Mouse (Mus musculus) C2C12 (cell line): ENCODE results near the gene Pla2g4c. TPM values are rescaled to one million over a fixed set of nuclear protein-coding genes. Genes with fewer than 3 reads are reported as not detected.

Experiments
- H3K27me3 ChIP-seq: one replicate; pipeline ENCODE4 v1.6.1; 2011; ENCODE audit not compliant: control insufficient read depth, insufficient read depth, insufficient read length
- H3K36me3 ChIP-seq: one replicate; pipeline ENCODE4 v1.6.1; 2011; ENCODE audit not compliant: control insufficient read depth, insufficient read depth
- H3K4me3 ChIP-seq: one replicate; pipeline ENCODE4 v1.5.1; 2011; ENCODE audit warnings: mild to moderate bottlenecking, control low read depth; ENCODE audit not compliant: poor library complexity, insufficient read depth, severe bottlenecking
- H3K79me2 ChIP-seq: one replicate; pipeline ENCODE4 v1.6.1; 2011; ENCODE audit not compliant: control insufficient read depth, insufficient read depth
- H3K79me3 ChIP-seq: one replicate; pipeline ENCODE4 v1.6.1; 2011; ENCODE audit warnings: low read depth, control low read depth
- H3ac ChIP-seq: one replicate; pipeline ENCODE3; 2011; ENCODE audit warnings: low read depth; ENCODE audit not compliant: control insufficient read depth, insufficient read length
- CTCF ChIP-seq: IDR thresholded peaks from one replicate; pipeline ENCODE4 v1.5.1; 2011; ENCODE audit not compliant: control insufficient read depth, insufficient read depth, insufficient read length
- USF1 ChIP-seq: IDR thresholded peaks from one replicate; pipeline ENCODE4 v1.6.1; 2011; ENCODE audit warnings: low read depth, mild to moderate bottlenecking, control low read depth, moderate library complexity
- polyA plus RNA-seq: library from polyadenylated mRNA; unstranded; fragments of >200 nt; fragmentation: generic; extraction: Trizol; gene quantifications from one replicate; pipeline ENCODE4 v1.2.1, GENCODE M21; 2012; ENCODE audit warnings: missing spikeins

The Pla2g4c gene
- polyA plus RNA-seq, 1 experiment = 0.20 TPM

- TF ChIP-seq USF1 (no peak), CTCF (no peak)
- Histone ChIP-seq H3K27me3 (no peaks in the 10 kb centered on the region), H3K79me2 (no peaks in the 10 kb centered on the region), H3K79me3 (no peaks in the 10 kb centered on the region), H3ac (no peak within 1 kb of the TSS), H3K36me3 (no peaks in the 10 kb centered on the region), H3K4me3 (no peak within 1 kb of the TSS)
Measured at GRCm38 (mm10) chr7:13397832-13398231, 73.4 kb downstream of the Pla2g4c start, which contains the start of gene Cabp5. Gene Cabp5, plus strand, starts transcription at chr7:13398132.

Other genes with a start within 250 kb of the Pla2g4c start
- gene Vmn1r85, start 229.5 kb upstream of the Pla2g4c start, polyA plus RNA-seq = not detected
- not detected for gene Vmn1r86, start 204.7 kb upstream of the Pla2g4c start, polyA plus RNA-seq
- not detected for gene Vmn1r87, start 184.5 kb upstream of the Pla2g4c start, polyA plus RNA-seq
- not detected for gene Vmn1r88, start 165.1 kb upstream of the Pla2g4c start, polyA plus RNA-seq
- not detected for gene Vmn1r89, start 111.6 kb upstream of the Pla2g4c start, polyA plus RNA-seq
- gene Lig1, start 47.4 kb upstream of the Pla2g4c start, polyA plus RNA-seq = 73.4 TPM
- gene Zswim9, start 45.9 kb upstream of the Pla2g4c start, polyA plus RNA-seq = 3.0 TPM
- not detected for gene Cabp5, start 73.5 kb downstream of the Pla2g4c start, polyA plus RNA-seq
- gene Bsph1, start 126.2 kb downstream of the Pla2g4c start, polyA plus RNA-seq = not detected
- gene Bsph2, start 246.4 kb downstream of the Pla2g4c start, polyA plus RNA-seq = not detected